Mouse (Mus musculus): ENCODE measurements around the gene Asna1. TPM values are rescaled to one million over a fixed set of nuclear protein-coding genes. Genes with fewer than 3 reads are reported as not detected.

Asna1 gene
- total RNA-seq, 2 experiments from 2014 or later: 118 to 122 TPM

Small RNAs within 50 kb of the gene (microRNA-seq; reads per million reads assigned to microRNA genes)
- gene Mir7070: 5.2 to 7.7 reads per million in 2 experiments

Other genes with a start within 250 kb of the Asna1 start
- 100 to 1,000 TPM; 273 to 322 TPM for gene Nfix, start 224.9 kb downstream of the Asna1 start, total RNA-seq (2021)
- 1 to 10 TPM; 8.3 to 9.5 TPM for gene Dand5, start 202.5 kb downstream of the Asna1 start, total RNA-seq (2021)
- 10 to 100 TPM; 23.4 to 24.7 TPM for gene Gadd45gip1, start 193.8 kb downstream of the Asna1 start, total RNA-seq (2021)
- gene Rad23a, start 184.6 kb downstream of the Asna1 start, total RNA-seq (2021): 10 to 100 TPM; 67.8 to 73.7 TPM
- 100 to 1,000 TPM; 562 to 564 TPM for gene Calr, start 178.3 kb downstream of the Asna1 start, total RNA-seq (2021)
- gene Farsa, start 168.3 kb downstream of the Asna1 start, total RNA-seq (2021): 10 to 100 TPM; 42.5 to 46.0 TPM
- gene Syce2, start 153.2 kb downstream of the Asna1 start, total RNA-seq (2021): 1 to 10 TPM; 6.4 to 6.5 TPM
- 10 to 100 TPM; 31.3 to 38.3 TPM for gene Gcdh, start 131.4 kb downstream of the Asna1 start, total RNA-seq (2021)
- gene Klf1, start 123.4 kb downstream of the Asna1 start, total RNA-seq (2021): not detected
- gene Dnase2a, start 116.7 kb downstream of the Asna1 start, total RNA-seq (2021): 1 to 10 TPM; 3.5 to 4.0 TPM
- 10 to 100 TPM; 85.7 to 90.3 TPM for gene Mast1, start 87.9 kb downstream of the Asna1 start, total RNA-seq (2021)
- 1 to 10 TPM in 1 of 2 experiments, under 1 TPM in 1; 0.71 to 1.1 TPM for gene Rtbdn, start 78.3 kb downstream of the Asna1 start, total RNA-seq (2021)
- 1 to 10 TPM in 1 of 2 experiments, not detected in 1; 3.5 TPM for gene Gm49661, start 55.8 kb downstream of the Asna1 start, total RNA-seq (2021)
- 100 to 1,000 TPM; 340 to 356 TPM for gene Prdx2, start 55.7 kb downstream of the Asna1 start, total RNA-seq (2021)
- gene Rnaseh2a, start 55.5 kb downstream of the Asna1 start, total RNA-seq (2021): 10 to 100 TPM; 40.7 to 42.2 TPM
- 10 to 100 TPM; 73.3 to 85.1 TPM for gene Junb, start 46.6 kb downstream of the Asna1 start, total RNA-seq (2021)
- gene Hook2, start 34.7 kb downstream of the Asna1 start, total RNA-seq (2021): 1 to 10 TPM; 7.2 to 8.5 TPM
- not detected for gene Best2, start 10.8 kb downstream of the Asna1 start, total RNA-seq (2021)
- 100 to 1,000 TPM; 115 to 129 TPM for gene Trir, start 1.5 kb upstream of the Asna1 start, total RNA-seq (2021)
- gene Tnpo2, start 11.6 kb upstream of the Asna1 start, total RNA-seq (2021): 100 to 1,000 TPM; 155 to 175 TPM
- gene Fbxw9, start 34.8 kb upstream of the Asna1 start, total RNA-seq (2021): 10 to 100 TPM; 23.9 to 24.0 TPM
- 1 to 10 TPM in 1 of 2 experiments, not detected in 1; 1.4 TPM for gene Gm5741, start 42.7 kb upstream of the Asna1 start, total RNA-seq (2021)
- 10 to 100 TPM; 54.3 to 64.3 TPM for gene Dhps, start 46.5 kb upstream of the Asna1 start, total RNA-seq (2021)
- gene Wdr83os, start 55.5 kb upstream of the Asna1 start, total RNA-seq (2021): 10 to 100 TPM; 49.8 to 54.5 TPM
- gene Wdr83, start 56.0 kb upstream of the Asna1 start, total RNA-seq (2021): 10 to 100 TPM; 24.2 to 26.3 TPM
- gene Man2b1, start 58.0 kb upstream of the Asna1 start, total RNA-seq (2021): 10 to 100 TPM; 38.8 to 39.3 TPM
- gene Zfp791, start 97.8 kb upstream of the Asna1 start, total RNA-seq (2021): 1 to 10 TPM; 6.9 to 7.7 TPM
- not detected for gene Cks1brt, start 126.6 kb upstream of the Asna1 start, total RNA-seq (2021)
- not detected for gene Olfr371, start 200.7 kb upstream of the Asna1 start, total RNA-seq (2021)